Mouse (Mus musculus): ENCODE results near the gene Gm45213. TPM values are rescaled to one million over a fixed set of nuclear protein-coding genes. Genes with fewer than 3 reads are reported as not detected.

Gm45213 gene
- polyA plus RNA-seq, 1 experiment, result not detected

- Histone ChIP-seq H3K79me2 (ENCODE audit: control insufficient read depth, insufficient read depth) (peaks cover 9% of the 10 kb centered on the region), H3ac (ENCODE audit: control insufficient read depth, insufficient read length) (no peak overlapping the region), H3K27me3 (ENCODE audit: control insufficient read depth, insufficient read depth, insufficient read length) (no peaks in the 10 kb centered on the region), H3K4me2 (ENCODE audit: low read depth) (peak overlapping the region; percentile 21), H3K4me3 (no peak overlapping the region), H3K36me3 (ENCODE audit: control insufficient read depth, insufficient read depth) (peaks cover 48% of the 10 kb centered on the region)
- TF ChIP-seq POLR2AphosphoS2 (IDR thresholded peaks at IDR 0.05; ENCODE audit: insufficient read length, low read depth) (no peak), POLR2A (IDR thresholded peaks at IDR 0.05; ENCODE audit: insufficient read length, low read depth) (no peak), USF1 (IDR thresholded peaks at IDR 0.05; ENCODE audit: low read depth) (no peak), TCF12 (IDR thresholded peaks at IDR 0.05; ENCODE audit: insufficient read depth, poor library complexity, severe bottlenecking) (no peak), SRF (IDR thresholded peaks at IDR 0.05; ENCODE audit: control insufficient read depth, insufficient read length, low read depth) (no peak), TCF3 (IDR thresholded peaks at IDR 0.05; ENCODE audit: insufficient read length, low read depth) (no peak), E2F4 (IDR thresholded peaks at IDR 0.05; ENCODE audit: insufficient read depth) (no peak), REST (IDR thresholded peaks at IDR 0.05; ENCODE audit: insufficient read depth, insufficient read length) (no peak), MYOD1 (IDR thresholded peaks at IDR 0.05; ENCODE audit: control insufficient read depth in 1 of 3, insufficient read length in 2 of 3, low read depth in 2 of 3) (peak in 2 of 3 experiments; percentile 36 to 54), MAX (IDR thresholded peaks at IDR 0.05; ENCODE audit: low read depth) (no peak), MYOG (IDR thresholded peaks at IDR 0.05; ENCODE audit: control insufficient read depth in 1 of 3, insufficient read depth in 1 of 3, insufficient read length in 2 of 3, low read depth in 2 of 3) (peak in 1 of 3 experiments; percentile 32), CEBPB (IDR thresholded peaks at IDR 0.05; ENCODE audit: insufficient read depth, poor library complexity, severe bottlenecking) (no peak)
These were observed 44.2 kb downstream of the Gm45213 start for GRCm38 (mm10) chr7:66087652-66088051.

- Histone ChIP-seq H3K4me3 (no peak overlapping the region), H3ac (ENCODE audit: control insufficient read depth, insufficient read length) (no peak overlapping the region), H3K4me2 (ENCODE audit: low read depth) (peak overlapping the region; percentile 21), H3K27me3 (ENCODE audit: control insufficient read depth, insufficient read depth, insufficient read length) (no peaks in the 10 kb centered on the region), H3K79me2 (ENCODE audit: control insufficient read depth, insufficient read depth) (peaks cover 9% of the 10 kb centered on the region), H3K36me3 (ENCODE audit: control insufficient read depth, insufficient read depth) (peaks cover 48% of the 10 kb centered on the region)
- TF ChIP-seq CEBPB (IDR thresholded peaks at IDR 0.05; ENCODE audit: insufficient read depth, poor library complexity, severe bottlenecking) (no peak), TCF3 (IDR thresholded peaks at IDR 0.05; ENCODE audit: insufficient read length, low read depth) (no peak)
These were observed 44.7 kb downstream of the Gm45213 start for GRCm38 (mm10) chr7:66088077-66088476.

- H3ac ChIP-seq (ENCODE audit: control insufficient read depth, insufficient read length), result no peak overlapping the region
- peaks cover 37% of the 10 kb centered on the region for H3K36me3 ChIP-seq (ENCODE audit: control insufficient read depth, insufficient read depth)
- H3K27me3 ChIP-seq (ENCODE audit: control insufficient read depth, insufficient read depth, insufficient read length), result no peaks in the 10 kb centered on the region
- H3K79me2 ChIP-seq (ENCODE audit: control insufficient read depth, insufficient read depth), result peaks cover 1% of the 10 kb centered on the region
- no peak overlapping the region for H3K4me3 ChIP-seq
- TF ChIP-seq TCF3 (IDR thresholded peaks at IDR 0.05; ENCODE audit: insufficient read length, low read depth) (no peak), POLR2A (IDR thresholded peaks at IDR 0.05; ENCODE audit: insufficient read length, low read depth) (no peak), CEBPB (IDR thresholded peaks at IDR 0.05; ENCODE audit: insufficient read depth, poor library complexity, severe bottlenecking) (no peak), POLR2AphosphoS2 (IDR thresholded peaks at IDR 0.05; ENCODE audit: insufficient read length, low read depth) (no peak), MAX (IDR thresholded peaks at IDR 0.05; ENCODE audit: low read depth) (no peak), SRF (IDR thresholded peaks at IDR 0.05; ENCODE audit: control insufficient read depth, insufficient read length, low read depth) (no peak), E2F4 (IDR thresholded peaks at IDR 0.05; ENCODE audit: insufficient read depth) (no peak), REST (IDR thresholded peaks at IDR 0.05; ENCODE audit: insufficient read depth, insufficient read length) (no peak), MYOG (IDR thresholded peaks at IDR 0.05; ENCODE audit: control insufficient read depth in 1 of 3, insufficient read depth in 1 of 3, insufficient read length in 2 of 3, low read depth in 2 of 3) (no peak), TCF12 (IDR thresholded peaks at IDR 0.05; ENCODE audit: insufficient read depth, poor library complexity, severe bottlenecking) (no peak), USF1 (IDR thresholded peaks at IDR 0.05; ENCODE audit: low read depth) (no peak), MYOD1 (IDR thresholded peaks at IDR 0.05; ENCODE audit: control insufficient read depth in 1 of 3, insufficient read length in 2 of 3, low read depth in 2 of 3) (no peak)
- H3K4me2 ChIP-seq (ENCODE audit: low read depth), result no peak overlapping the region
These were observed 47.3 kb downstream of the Gm45213 start for GRCm38 (mm10) chr7:66090676-66091190.

GRCm38 (mm10) chr7:66091553-66091952, 48.2 kb downstream of the Gm45213 start:
- no peak overlapping the region for H3ac ChIP-seq (ENCODE audit: control insufficient read depth, insufficient read length)
- H3K4me3 ChIP-seq, result no peak overlapping the region
- peaks cover 31% of the 10 kb centered on the region for H3K36me3 ChIP-seq (ENCODE audit: control insufficient read depth, insufficient read depth)
- H3K4me2 ChIP-seq (ENCODE audit: low read depth), result no peak overlapping the region
- TF ChIP-seq CEBPB (IDR thresholded peaks at IDR 0.05; ENCODE audit: insufficient read depth, poor library complexity, severe bottlenecking), result no peak
- TF ChIP-seq MYOD1 (IDR thresholded peaks at IDR 0.05; ENCODE audit: control insufficient read depth in 1 of 3, insufficient read length in 2 of 3, low read depth in 2 of 3), result no peak
- TF ChIP-seq POLR2AphosphoS2 (IDR thresholded peaks at IDR 0.05; ENCODE audit: insufficient read length, low read depth), result peak; percentile 44
- no peak for TF ChIP-seq USF1 (IDR thresholded peaks at IDR 0.05; ENCODE audit: low read depth)
- no peak for TF ChIP-seq POLR2A (IDR thresholded peaks at IDR 0.05; ENCODE audit: insufficient read length, low read depth)
- no peak for TF ChIP-seq REST (IDR thresholded peaks at IDR 0.05; ENCODE audit: insufficient read depth, insufficient read length)
- TF ChIP-seq TCF3 (IDR thresholded peaks at IDR 0.05; ENCODE audit: insufficient read length, low read depth), result no peak
- no peak for TF ChIP-seq TCF12 (IDR thresholded peaks at IDR 0.05; ENCODE audit: insufficient read depth, poor library complexity, severe bottlenecking)
- H3K79me2 ChIP-seq (ENCODE audit: control insufficient read depth, insufficient read depth), result no peaks in the 10 kb centered on the region
- no peaks in the 10 kb centered on the region for H3K27me3 ChIP-seq (ENCODE audit: control insufficient read depth, insufficient read depth, insufficient read length)

GRCm38 (mm10) chr7:66092656-66093055, 49.3 kb downstream of the Gm45213 start:
- H3K4me2 ChIP-seq (ENCODE audit: low read depth), result no peak overlapping the region
- H3K36me3 ChIP-seq (ENCODE audit: control insufficient read depth, insufficient read depth), result peaks cover 20% of the 10 kb centered on the region
- H3K79me2 ChIP-seq (ENCODE audit: control insufficient read depth, insufficient read depth), result no peaks in the 10 kb centered on the region
- TF ChIP-seq MAX (IDR thresholded peaks at IDR 0.05; ENCODE audit: low read depth) (no peak), MYOG (IDR thresholded peaks at IDR 0.05; ENCODE audit: control insufficient read depth in 1 of 3, insufficient read depth in 1 of 3, insufficient read length in 2 of 3, low read depth in 2 of 3) (no peak), POLR2AphosphoS2 (IDR thresholded peaks at IDR 0.05; ENCODE audit: insufficient read length, low read depth) (no peak), E2F4 (IDR thresholded peaks at IDR 0.05; ENCODE audit: insufficient read depth) (no peak), MYOD1 (IDR thresholded peaks at IDR 0.05; ENCODE audit: control insufficient read depth in 1 of 3, insufficient read length in 2 of 3, low read depth in 2 of 3) (no peak), USF1 (IDR thresholded peaks at IDR 0.05; ENCODE audit: low read depth) (no peak), CEBPB (IDR thresholded peaks at IDR 0.05; ENCODE audit: insufficient read depth, poor library complexity, severe bottlenecking) (no peak), SRF (IDR thresholded peaks at IDR 0.05; ENCODE audit: control insufficient read depth, insufficient read length, low read depth) (no peak), POLR2A (IDR thresholded peaks at IDR 0.05; ENCODE audit: insufficient read length, low read depth) (no peak), REST (IDR thresholded peaks at IDR 0.05; ENCODE audit: insufficient read depth, insufficient read length) (no peak), TCF12 (IDR thresholded peaks at IDR 0.05; ENCODE audit: insufficient read depth, poor library complexity, severe bottlenecking) (no peak), TCF3 (IDR thresholded peaks at IDR 0.05; ENCODE audit: insufficient read length, low read depth) (no peak)
- no peak overlapping the region for H3ac ChIP-seq (ENCODE audit: control insufficient read depth, insufficient read length)
- no peak overlapping the region for H3K4me3 ChIP-seq
- H3K27me3 ChIP-seq (ENCODE audit: control insufficient read depth, insufficient read depth, insufficient read length), result no peaks in the 10 kb centered on the region

Measured in myocyte (in vitro differentiated cells).